Mouse (Mus musculus) kidney, adult 9 months (tissue): ENCODE measurements around the gene Eif2b2.

Source experiments
- DNase-seq: peaks from one replicate; pipeline ENCODE4 v3.0.0; 2022

Eif2b2 gene

DNA sequence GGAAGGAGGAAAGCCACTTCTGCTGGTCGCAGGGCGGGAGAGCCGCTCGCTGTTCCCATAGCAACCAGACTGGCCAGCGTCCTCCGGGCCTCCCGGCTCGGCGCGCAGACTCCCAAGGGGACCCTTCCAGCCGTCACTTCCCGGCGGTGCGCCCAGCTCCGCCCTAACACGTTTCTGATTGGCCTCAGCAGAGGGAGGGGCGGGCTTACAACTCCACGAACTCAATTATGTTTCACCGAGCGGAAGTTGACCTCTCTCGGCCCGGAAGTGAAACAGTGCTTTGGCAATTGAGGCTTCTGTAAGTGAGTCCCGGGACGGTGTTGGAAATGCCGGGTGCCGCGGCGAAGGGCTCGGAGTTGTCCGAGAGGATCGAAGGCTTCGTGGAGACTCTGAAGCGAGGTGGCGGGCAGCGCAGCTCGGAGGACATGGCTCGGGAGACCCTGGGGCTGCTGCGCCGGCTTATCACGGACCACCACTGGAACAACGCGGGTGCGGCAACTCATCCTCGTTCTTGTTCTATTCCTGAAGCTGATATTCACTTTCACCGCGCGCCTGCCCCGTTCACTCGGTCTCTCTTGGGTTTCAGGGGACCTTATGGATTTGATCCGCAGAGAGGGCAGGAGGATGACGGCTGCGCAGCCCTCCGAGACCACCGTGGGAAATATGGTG is at the start of gene Eif2b2:
Gene Eif2b2, plus strand, starts transcription at position 246 of the 669 bp plus-strand sequence.
- DNase-seq: peak; percentile 99

DNA sequence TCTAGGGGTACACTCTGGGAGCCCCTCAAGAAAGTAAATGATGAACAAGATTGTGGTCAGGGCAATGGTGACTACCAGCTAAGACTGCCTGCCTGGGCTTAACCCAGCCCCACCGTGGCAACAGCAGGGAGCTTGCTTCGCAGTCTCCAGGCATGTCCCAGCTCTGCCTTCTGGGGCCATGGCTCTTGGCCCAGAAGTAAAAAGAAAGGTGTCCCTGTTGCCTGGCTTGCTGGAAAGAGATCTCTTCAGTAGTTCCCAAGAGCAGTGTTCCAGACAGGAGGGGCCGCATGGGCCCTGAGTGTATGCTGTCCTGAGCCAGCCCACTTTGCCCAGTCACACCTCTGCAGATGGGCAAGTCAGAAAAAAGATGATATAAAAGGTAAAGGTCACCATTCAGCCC is 49.4 kb upstream of the Eif2b2 start:
- DNase-seq: no peak

DNA sequence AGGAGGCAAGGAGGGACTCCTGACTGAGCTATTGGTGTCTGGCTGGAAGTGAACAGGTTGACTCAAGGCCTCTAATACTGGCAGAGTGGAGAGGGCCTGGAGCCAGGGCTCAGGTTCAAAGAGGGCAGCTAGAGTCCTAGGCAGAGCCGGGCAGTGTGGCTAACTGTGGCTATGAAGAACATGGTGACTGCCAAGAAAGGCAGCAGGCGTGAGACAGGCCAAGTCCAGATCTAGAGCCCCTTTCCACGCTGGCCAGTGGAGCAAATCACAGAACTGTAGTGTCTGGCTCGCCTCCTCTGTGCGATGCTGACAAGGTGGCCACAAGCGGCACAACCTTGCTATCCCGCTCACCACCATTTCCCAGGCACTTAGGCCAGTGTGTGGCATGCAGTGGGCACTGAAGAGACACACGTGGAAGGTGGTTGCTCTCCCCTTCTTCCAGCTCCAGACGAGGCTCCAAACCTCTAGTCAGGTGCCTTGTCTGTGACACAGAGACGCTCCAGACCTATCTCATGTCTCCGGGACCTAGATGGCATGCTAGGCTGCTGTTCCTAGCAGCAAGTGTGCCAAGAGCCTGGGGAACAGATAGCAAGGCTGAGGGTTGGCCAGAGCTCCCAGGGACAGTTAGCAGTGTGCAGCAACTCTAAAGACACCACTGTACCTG is 48.9 kb upstream of the Eif2b2 start:
- DNase-seq: peak; percentile 71

DNA sequence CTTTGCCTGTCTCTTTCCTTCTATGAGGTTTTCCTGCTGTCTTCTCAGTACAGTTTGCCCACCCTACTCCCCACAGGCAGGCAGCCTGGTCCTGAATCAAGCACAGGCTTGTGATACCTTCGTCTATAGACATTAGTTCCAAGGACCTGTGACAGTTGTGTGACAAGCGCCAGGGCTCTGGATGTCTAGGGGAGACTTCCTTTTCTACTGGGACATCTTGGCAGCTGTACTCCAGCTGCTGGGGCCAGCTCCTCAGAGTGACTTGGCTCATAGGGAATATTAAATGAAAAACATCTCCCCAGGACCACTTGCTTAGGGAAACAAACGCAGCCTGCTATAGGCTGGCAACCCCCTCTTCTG is 48.4 kb upstream of the Eif2b2 start:
- DNase-seq: no peak

- DNase-seq: no peak
Measured at GRCm38 (mm10) chr12:85174016-85174415, 45.3 kb upstream of the Eif2b2 start.

- DNase-seq: no peak
Measured at GRCm38 (mm10) chr12:85175087-85175675, 44.1 kb upstream of the Eif2b2 start.

- DNase-seq: no peak
Measured at GRCm38 (mm10) chr12:85175926-85176845, 43.1 kb upstream of the Eif2b2 start.

DNA sequence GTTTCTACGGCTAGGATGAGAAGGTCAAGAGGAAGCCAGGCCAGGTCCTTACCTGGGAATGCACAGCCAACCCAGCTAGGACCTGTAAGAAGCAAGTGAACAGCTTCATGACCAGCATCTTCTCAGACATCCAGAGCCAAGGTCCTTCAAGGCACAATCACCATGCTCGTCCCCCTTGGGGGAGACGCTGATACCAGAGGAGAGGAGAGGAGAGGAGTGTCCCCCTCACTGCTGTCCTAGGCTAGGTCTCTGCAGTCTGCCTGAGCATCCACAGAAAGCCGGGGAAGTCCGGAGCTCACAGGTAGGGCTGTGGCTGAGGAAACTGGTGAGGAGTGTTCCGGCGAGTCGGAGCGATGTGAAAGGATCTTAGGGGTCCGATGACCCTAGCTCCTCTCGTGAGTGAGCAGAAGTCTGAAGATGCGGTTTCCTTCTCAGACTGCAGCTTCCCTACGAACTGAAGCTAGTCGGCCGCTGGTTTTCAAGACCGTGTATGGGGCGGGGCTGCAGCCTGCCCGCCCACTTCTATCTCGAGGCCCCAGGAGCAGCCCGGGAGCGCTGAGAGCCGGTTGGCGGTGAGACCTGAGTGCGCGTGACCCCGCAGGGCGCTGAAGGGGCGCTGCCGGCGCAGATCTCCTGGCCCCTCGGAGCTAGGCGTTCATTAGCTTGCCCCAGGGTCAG is 42.3 kb upstream of the Eif2b2 start:
- DNase-seq: peak; percentile 18

- no peak for DNase-seq
Measured at GRCm38 (mm10) chr12:85177740-85178239, 41.5 kb upstream of the Eif2b2 start, which contains the start of gene Pgf. Gene Pgf (minus strand): TSS chr12:85177790.

DNA sequence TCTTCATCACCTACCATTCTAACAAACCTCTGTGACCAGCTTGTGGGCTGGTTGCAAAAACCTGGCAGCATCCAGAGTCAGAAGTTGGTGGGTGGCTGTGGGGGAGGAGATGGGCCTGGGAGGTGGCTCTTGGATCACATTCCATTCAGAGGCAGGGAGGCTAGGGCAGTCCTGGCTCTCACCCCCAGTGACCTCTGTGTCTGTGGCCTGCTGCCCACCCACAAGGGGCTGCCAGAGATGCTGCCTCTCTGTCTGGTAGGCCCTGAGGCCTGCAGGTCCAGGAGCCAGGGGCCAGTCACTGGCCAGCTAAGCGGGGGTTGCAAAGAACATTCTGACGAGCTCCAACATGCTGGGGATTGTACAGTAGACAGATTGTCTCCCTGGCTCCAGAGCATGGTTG is 41.0 kb upstream of the Eif2b2 start:
- DNase-seq: no peak

DNA sequence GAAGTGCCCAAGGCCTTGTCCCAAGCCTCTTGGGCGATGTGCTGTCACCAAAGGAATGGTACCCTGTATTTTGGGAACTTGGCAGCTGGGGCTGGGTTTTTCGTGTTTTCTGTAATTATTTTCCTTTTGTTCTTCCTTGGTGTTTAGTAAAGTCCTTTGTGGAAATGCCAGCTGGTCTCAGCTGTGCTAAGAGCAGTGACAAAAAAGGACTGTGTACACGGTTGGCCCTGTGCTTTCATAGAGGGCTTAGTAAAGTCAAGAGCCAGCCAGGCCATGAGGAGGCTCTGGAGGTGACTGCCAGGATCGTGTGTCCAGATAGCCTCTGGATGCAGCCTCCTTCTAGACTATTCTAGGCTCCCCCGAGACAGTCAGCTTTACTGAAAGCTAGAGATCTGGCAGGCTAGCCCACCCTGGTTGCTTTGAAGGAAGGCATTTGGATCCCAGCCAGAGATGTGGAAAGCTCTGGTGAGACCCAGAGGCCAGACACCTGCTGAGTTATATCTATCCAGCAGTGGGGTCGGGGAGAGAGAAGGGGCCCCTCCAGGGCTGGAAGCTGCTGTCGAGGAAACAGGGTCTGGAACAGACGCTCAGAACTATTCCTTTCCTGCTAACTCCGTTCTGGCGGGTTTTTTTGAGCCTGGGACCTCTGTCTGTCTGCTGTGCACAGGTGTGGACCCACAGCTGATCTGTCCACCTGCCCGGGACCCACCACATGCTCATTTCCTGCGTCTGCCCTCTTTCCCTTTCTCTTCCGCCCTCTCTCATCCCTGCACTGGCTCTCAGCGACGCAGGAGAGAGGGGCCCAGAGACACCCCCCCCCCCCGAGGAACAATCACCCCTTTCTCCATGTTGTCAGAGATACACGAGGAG is 37.6 kb upstream of the Eif2b2 start:
- DNase-seq: no peak

DNA sequence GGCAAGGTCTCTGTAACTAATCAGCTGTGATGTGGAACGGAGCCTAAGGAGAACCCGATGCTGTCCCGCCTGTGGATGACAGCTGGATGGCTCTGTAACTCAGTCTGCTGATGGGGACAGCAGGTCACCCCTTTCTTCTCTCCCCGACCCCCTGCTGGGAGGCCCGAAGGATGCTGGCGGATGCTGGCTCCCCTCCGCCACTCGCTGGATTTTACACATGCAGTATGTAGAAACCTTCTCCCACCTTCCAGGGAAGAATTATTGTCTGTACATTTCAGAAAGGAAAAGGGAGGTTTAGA is 37.0 kb upstream of the Eif2b2 start:
- DNase-seq: no peak

GRCm38 (mm10) chr12:85182898-85183297 is 36.4 kb upstream of the Eif2b2 start:
- no peak for DNase-seq

GRCm38 (mm10) chr12:85184118-85184517 is 35.2 kb upstream of the Eif2b2 start:
- DNase-seq: no peak

- DNase-seq: no peak
Measured at GRCm38 (mm10) chr12:85185810-85186209, 33.5 kb upstream of the Eif2b2 start.

DNA sequence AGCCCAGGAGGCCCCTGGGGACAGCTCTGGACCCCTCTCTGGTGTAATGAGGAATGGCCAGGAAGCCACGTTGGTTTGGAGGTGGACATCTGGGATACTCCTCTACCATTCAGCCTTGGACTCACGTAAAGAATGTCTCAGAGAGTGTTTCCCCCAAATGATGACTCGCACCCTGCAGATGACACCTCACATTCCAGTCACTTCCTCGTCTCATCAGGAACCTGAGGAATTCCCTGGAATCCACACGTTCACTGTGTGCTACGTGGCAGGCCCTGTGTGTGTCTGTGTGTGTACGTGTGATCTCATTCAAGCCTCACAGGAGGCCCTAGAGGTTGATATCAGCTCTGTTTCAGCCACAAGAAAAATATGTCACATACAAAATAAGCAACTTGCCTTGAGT is 32.9 kb upstream of the Eif2b2 start:
- no peak for DNase-seq

DNA sequence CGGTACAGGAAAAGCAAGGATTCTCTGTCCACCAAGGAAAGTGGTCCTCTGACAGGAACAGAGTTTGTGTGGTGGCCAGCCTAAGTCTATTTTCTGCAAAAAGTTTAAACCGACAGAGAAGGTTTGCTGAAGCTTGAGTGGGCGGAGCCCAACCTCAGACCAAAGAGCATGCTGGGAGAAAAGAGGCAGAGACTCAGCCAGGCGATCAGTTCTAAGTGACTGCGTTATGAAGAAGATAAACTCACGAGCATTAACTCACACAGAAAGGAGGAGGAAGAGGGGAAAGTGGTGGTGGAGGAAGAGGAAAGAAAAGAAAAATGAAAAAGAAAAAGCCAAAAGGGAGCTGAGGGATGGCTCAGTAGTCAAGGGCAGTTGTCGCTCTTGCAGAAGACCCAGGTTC is 29.0 kb upstream of the Eif2b2 start:
- DNase-seq: no peak

- peak; percentile 17 for DNase-seq
Measured at GRCm38 (mm10) chr12:85192461-85193108, 26.7 kb upstream of the Eif2b2 start.

DNA sequence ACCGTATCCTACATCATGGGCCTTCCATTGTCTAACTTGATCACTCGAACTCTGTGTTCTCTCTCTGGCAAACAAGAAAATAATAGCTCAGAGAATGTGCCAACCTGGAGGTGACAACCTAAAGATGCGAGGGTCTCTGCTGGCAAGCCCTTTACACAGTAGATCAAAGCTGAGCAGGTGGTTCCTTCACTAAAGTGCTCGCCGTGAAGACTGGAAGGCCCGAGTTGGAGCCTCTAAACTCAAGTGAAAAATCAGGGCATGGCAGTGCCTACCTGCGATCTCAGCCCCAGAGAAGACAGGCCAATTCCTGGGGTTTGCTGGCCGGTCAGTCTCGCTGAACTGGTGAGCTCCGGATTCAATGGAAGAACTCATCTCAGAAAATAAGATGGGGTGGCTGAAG is 26.1 kb upstream of the Eif2b2 start:
- no peak for DNase-seq

- DNase-seq: no peak
Measured at GRCm38 (mm10) chr12:85193923-85194622, 25.2 kb upstream of the Eif2b2 start.
